Mouse (Mus musculus) adrenal gland (tissue): ENCODE data around the gene Tbc1d2b.

Experiments used
- intact Hi-C: fragments of 180-260 bp; cut with DNase I; formaldehyde crosslinking; loops from one replicate; pipeline ENCODE4 v1.15.1; 2025

Tbc1d2b gene

GRCm38 (mm10) chr9:90266059-90266458, 4.5 kb downstream of the Tbc1d2b start:
- intact Hi-C loops: no loop called here

GRCm38 (mm10) chr9:90265322-90266039, 5.1 kb downstream of the Tbc1d2b start:
- intact Hi-C loops: no loop called here

GRCm38 (mm10) chr9:90263340-90263679, 7.3 kb downstream of the Tbc1d2b start:
- intact Hi-C loops: no loop called here

GRCm38 (mm10) chr9:90262591-90263339, 7.8 kb downstream of the Tbc1d2b start:
- intact Hi-C loops: no loop called here

- intact Hi-C loops: no loop called here
These were observed 8.5 kb downstream of the Tbc1d2b start for GRCm38 (mm10) chr9:90262063-90262462.

GRCm38 (mm10) chr9:90260600-90261375, 9.8 kb downstream of the Tbc1d2b start:
- intact Hi-C loops: no loop called here

- intact Hi-C loops: no loop called here
These were observed 10.5 kb downstream of the Tbc1d2b start for GRCm38 (mm10) chr9:90260079-90260478.

GRCm38 (mm10) chr9:90259400-90259950, 11.1 kb downstream of the Tbc1d2b start:
- intact Hi-C loops: no loop called here

GRCm38 (mm10) chr9:90257754-90258531, 12.7 kb downstream of the Tbc1d2b start:
- intact Hi-C loops: no loop called here

- intact Hi-C loops: no loop called here
These were observed 13.4 kb downstream of the Tbc1d2b start for GRCm38 (mm10) chr9:90257220-90257619.

- intact Hi-C loops: no loop called here
These were observed 14.7 kb downstream of the Tbc1d2b start for GRCm38 (mm10) chr9:90255844-90256405.

- intact Hi-C loops: no loop called here
These were observed 17.4 kb downstream of the Tbc1d2b start for GRCm38 (mm10) chr9:90253181-90253580.

GRCm38 (mm10) chr9:90250964-90251750, 19.4 kb downstream of the Tbc1d2b start:
- intact Hi-C loops: no loop called here

- intact Hi-C loops: no loop called here
These were observed 20.3 kb downstream of the Tbc1d2b start for GRCm38 (mm10) chr9:90250141-90250775.

- intact Hi-C loops: no loop called here
These were observed 21.6 kb downstream of the Tbc1d2b start for GRCm38 (mm10) chr9:90249036-90249435.

GRCm38 (mm10) chr9:90248326-90248725, 22.3 kb downstream of the Tbc1d2b start:
- intact Hi-C loops: no loop called here

GRCm38 (mm10) chr9:90247316-90247715, 23.3 kb downstream of the Tbc1d2b start:
- intact Hi-C loops: no loop called here

GRCm38 (mm10) chr9:90245781-90246180, 24.8 kb downstream of the Tbc1d2b start:
- intact Hi-C loops: no loop called here

GRCm38 (mm10) chr9:90245206-90245605, 25.4 kb downstream of the Tbc1d2b start:
- intact Hi-C loops: no loop called here
